Mouse (Mus musculus) neural tube, embryonic 13.5 days (tissue): ENCODE results near the gene Aurkb. TPM values are rescaled to one million over a fixed set of nuclear protein-coding genes. Genes with fewer than 3 reads are reported as not detected.
A peak's percentile ranks its signal among the peaks of the same experiment; 100 is the strongest.

Source experiments
- ATAC-seq: fragments of 200-750 bp; cut with Nextera tagmentation; 2 replicates; pipeline ENCODE4 v1.8.0; 2017; ENCODE audit warnings: low read depth, mild to moderate bottlenecking, moderate TSS enrichment, moderate library complexity
- H3K27ac ChIP-seq: fragments of 300-500 bp; sonication (generic); replicated peaks from 2 replicates; pipeline ENCODE4 v1.5.1; 2015; ENCODE audit warnings: moderate library complexity, mild to moderate bottlenecking, inconsistent platforms
- H3K27me3 ChIP-seq: fragments of 300-500 bp; sonication (generic); 2 replicates; pipeline ENCODE4 v1.6.1; 2015; ENCODE audit warnings: mild to moderate bottlenecking, inconsistent platforms
- H3K36me3 ChIP-seq: fragments of 300-500 bp; sonication (generic); 2 replicates; pipeline ENCODE4 v1.6.1; 2015; ENCODE audit warnings: mild to moderate bottlenecking, inconsistent platforms
- H3K4me1 ChIP-seq: fragments of 300-500 bp; sonication (generic); replicated peaks from 2 replicates; pipeline ENCODE4 v1.6.1; 2015; ENCODE audit warnings: inconsistent platforms
- H3K4me2 ChIP-seq: fragments of 300-500 bp; sonication (generic); 2 replicates; pipeline ENCODE4 v1.6.1; 2015; ENCODE audit warnings: inconsistent platforms, mild to moderate bottlenecking, moderate library complexity
- H3K4me3 ChIP-seq: fragments of 300-500 bp; sonication (generic); 2 replicates; pipeline ENCODE4 v1.5.1; 2015; ENCODE audit warnings: mild to moderate bottlenecking, inconsistent platforms
- H3K9ac ChIP-seq: fragments of 300-500 bp; sonication (generic); 2 replicates; pipeline ENCODE4 v1.6.1; 2015; ENCODE audit warnings: moderate library complexity, mild to moderate bottlenecking, inconsistent platforms
- H3K9me3 ChIP-seq: fragments of 300-500 bp; sonication (generic); 2 replicates; pipeline ENCODE4 v1.6.1; 2016; ENCODE audit warnings: inconsistent platforms
- WGBS: fragments of 180-500 bp; shearing (Covaris S2); methylation state at CpG from one replicate; pipeline ENCODE4 v1.1.7; 2015; 5-methylcytosine and 5-hydroxymethylcytosine counted together
- polyA plus RNA-seq: library from polyadenylated mRNA; unstranded; fragments of >200 nt; fragmentation: Nextera tagmentation; extraction: Ambion mirVana; gene quantifications from 2 replicates; pipeline ENCODE4 v1.2.1, GENCODE M21; 2015

Gene Aurkb
- polyA plus RNA-seq, 1 experiment from 2014 or later, result 22.7 TPM

- ATAC-seq, result no peak
- Histone ChIP-seq H3K4me3 (peak overlapping the region; percentile 61), H3K4me2 (peak overlapping the region; percentile 72), H3K9me3 (no peaks in the 10 kb centered on the region), H3K27me3 (peaks cover 4% of the 10 kb centered on the region; the same call in 1 of the 2 replicates), H3K9ac (peak overlapping the region; percentile 83), H3K36me3 (no peaks in the 10 kb centered on the region), H3K4me1 (peaks cover 52% of the 10 kb centered on the region), H3K27ac (peak overlapping the region; percentile 91)
- WGBS, result 1% methylated on average over 13 of the region's 13 CpGs
These were observed 24.6 kb downstream of the Aurkb start for GRCm38 (mm10) chr11:69070093-69070492.

- peak within 1 kb of the TSS; percentile 91 for H3K27ac ChIP-seq
- ATAC-seq, result peak; percentile 82
- H3K9me3 ChIP-seq, result no peaks in the 10 kb centered on the region
- H3K4me1 ChIP-seq, result peaks cover 52% of the 10 kb centered on the region
- H3K4me2 ChIP-seq, result peak within 1 kb of the TSS; percentile 72
- under 1% methylated on average over 47 of the region's 47 CpGs for WGBS
- H3K9ac ChIP-seq, result peak within 1 kb of the TSS; percentile 83
- H3K4me3 ChIP-seq, result peak within 1 kb of the TSS; percentile 61
- no peaks in the 10 kb centered on the region for H3K36me3 ChIP-seq
- H3K27me3 ChIP-seq, result 0 out of 2 replicates have a peak, but pooled peaks cover 1% of the 10 kb centered on the region
These were observed 25.3 kb downstream of the Aurkb start, which contains the start of gene Tmem107 for GRCm38 (mm10) chr11:69070590-69071222. Tmem107 (plus strand) TSS chr11:69070806.

- Histone ChIP-seq H3K4me2 (peak overlapping the region; percentile 72), H3K36me3 (no peaks in the 10 kb centered on the region), H3K4me1 (peaks cover 49% of the 10 kb centered on the region), H3K9ac (peak overlapping the region; percentile 83), H3K27ac (peak overlapping the region; percentile 91), H3K27me3 (no peaks in the 10 kb centered on the region), H3K9me3 (no peaks in the 10 kb centered on the region), H3K4me3 (peak overlapping the region; percentile 61)
- no peak for ATAC-seq
- 23% methylated on average over 9 of the region's 9 CpGs for WGBS
These were observed 25.8 kb downstream of the Aurkb start for GRCm38 (mm10) chr11:69071262-69071661.

- WGBS, result 85% methylated on average over 11 of the region's 11 CpGs
- Histone ChIP-seq H3K4me2 (peak overlapping the region; percentile 72), H3K27ac (peak overlapping the region; percentile 91), H3K36me3 (no peaks in the 10 kb centered on the region), H3K4me1 (peaks cover 44% of the 10 kb centered on the region), H3K27me3 (no peaks in the 10 kb centered on the region), H3K9me3 (no peaks in the 10 kb centered on the region), H3K4me3 (peak overlapping the region; percentile 34), H3K9ac (peak overlapping the region; percentile 74)
- no peak for ATAC-seq
These were observed 26.8 kb downstream of the Aurkb start for GRCm38 (mm10) chr11:69072234-69072633.

- peak overlapping the region; percentile 74 for H3K9ac ChIP-seq
- peak overlapping the region; percentile 34 for H3K4me3 ChIP-seq
- peaks cover 44% of the 10 kb centered on the region for H3K4me1 ChIP-seq
- peak overlapping the region; percentile 72 for H3K4me2 ChIP-seq
- ATAC-seq, result peak; percentile 24; the same call in 1 of the 2 replicates
- peak overlapping the region; percentile 91 for H3K27ac ChIP-seq
- H3K36me3 ChIP-seq, result no peaks in the 10 kb centered on the region
- WGBS, result 9% methylated on average over 9 of the region's 9 CpGs
- H3K27me3 ChIP-seq, result no peaks in the 10 kb centered on the region
- no peaks in the 10 kb centered on the region for H3K9me3 ChIP-seq
These were observed 27.2 kb downstream of the Aurkb start for GRCm38 (mm10) chr11:69072666-69073064.

- Histone ChIP-seq H3K27ac (peak overlapping the region; percentile 91), H3K4me1 (peaks cover 44% of the 10 kb centered on the region), H3K9me3 (no peaks in the 10 kb centered on the region), H3K4me2 (peak overlapping the region; percentile 72), H3K4me3 (peak overlapping the region; percentile 34), H3K27me3 (no peaks in the 10 kb centered on the region), H3K9ac (peak overlapping the region; percentile 74), H3K36me3 (no peaks in the 10 kb centered on the region)
- WGBS, result 0% methylated on average over 14 of the region's 14 CpGs
- ATAC-seq, result peak; percentile 79
These were observed 27.8 kb downstream of the Aurkb start for GRCm38 (mm10) chr11:69073065-69073888.

GRCm38 (mm10) chr11:69073951-69074775 lies 28.7 kb downstream of the Aurkb start:
- H3K27me3 ChIP-seq, result no peaks in the 10 kb centered on the region
- peak overlapping the region; percentile 72 for H3K4me2 ChIP-seq
- WGBS, result 36% methylated on average over 6 of the region's 6 CpGs
- H3K36me3 ChIP-seq, result no peaks in the 10 kb centered on the region
- ATAC-seq, result no peak
- no peak overlapping the region for H3K9ac ChIP-seq
- peaks cover 44% of the 10 kb centered on the region for H3K4me1 ChIP-seq
- H3K9me3 ChIP-seq, result no peaks in the 10 kb centered on the region
- H3K4me3 ChIP-seq, result no peak overlapping the region
- peak overlapping the region; percentile 91 for H3K27ac ChIP-seq

GRCm38 (mm10) chr11:69074776-69075069 lies 29.3 kb downstream of the Aurkb start:
- Histone ChIP-seq H3K36me3 (no peaks in the 10 kb centered on the region), H3K4me3 (no peak overlapping the region), H3K9me3 (no peaks in the 10 kb centered on the region), H3K27me3 (no peaks in the 10 kb centered on the region), H3K4me2 (no peak overlapping the region), H3K27ac (peak overlapping the region; percentile 91; the same call in 1 of the 2 replicates), H3K4me1 (peaks cover 43% of the 10 kb centered on the region), H3K9ac (no peak overlapping the region)
- no peak for ATAC-seq
- WGBS, result 54% methylated on average over 2 of the region's 2 CpGs

- WGBS, result 48% methylated on average over 9 of the region's 9 CpGs
These were observed 30.5 kb downstream of the Aurkb start for GRCm38 (mm10) chr11:69075764-69076479.

GRCm38 (mm10) chr11:69076572-69076971 lies 31.1 kb downstream of the Aurkb start:
- WGBS, result 57% methylated on average over 5 of the region's 5 CpGs
- no peak overlapping the region for H3K27ac ChIP-seq
- no peak for ATAC-seq
- H3K27me3 ChIP-seq, result no peaks in the 10 kb centered on the region
- H3K36me3 ChIP-seq, result no peaks in the 10 kb centered on the region
- no peak overlapping the region for H3K4me2 ChIP-seq
- H3K9me3 ChIP-seq, result no peaks in the 10 kb centered on the region
- no peak overlapping the region for H3K9ac ChIP-seq
- H3K4me3 ChIP-seq, result no peak overlapping the region
- peaks cover 31% of the 10 kb centered on the region for H3K4me1 ChIP-seq

More at GRCm38 (mm10) chr11:69075764-69076479, 30.5 kb downstream of the Aurkb start:
- Histone ChIP-seq H3K4me1 (peaks cover 37% of the 10 kb centered on the region), H3K36me3 (no peaks in the 10 kb centered on the region), H3K27ac (no peak overlapping the region), H3K4me3 (no peak overlapping the region), H3K27me3 (no peaks in the 10 kb centered on the region), H3K9me3 (no peaks in the 10 kb centered on the region), H3K9ac (no peak overlapping the region), H3K4me2 (no peak overlapping the region)
- no peak for ATAC-seq

- Histone ChIP-seq H3K4me2 (no peak overlapping the region), H3K4me3 (no peak overlapping the region), H3K9ac (no peak overlapping the region), H3K4me1 (peaks cover 23% of the 10 kb centered on the region), H3K9me3 (no peaks in the 10 kb centered on the region), H3K27ac (no peak overlapping the region), H3K36me3 (no peaks in the 10 kb centered on the region), H3K27me3 (no peaks in the 10 kb centered on the region)
- ATAC-seq, result no peak
- 90% methylated on average over 9 of the region's 9 CpGs for WGBS
These were observed 31.9 kb downstream of the Aurkb start for GRCm38 (mm10) chr11:69077316-69077715.
